Mouse (Mus musculus) lung, embryonic 16.5 days (tissue): Measurements from ENCODE around the gene Appl1. TPM values are rescaled to one million over a fixed set of nuclear protein-coding genes. Genes with fewer than 3 reads are reported as not detected.
A peak's percentile ranks its signal among the peaks of the same experiment; 100 is the strongest.

ENCODE experiments used
- ATAC-seq: fragments of 200-750 bp; cut with Nextera tagmentation; 2 replicates; pipeline ENCODE4 v1.8.0; 2017; ENCODE audit warnings: low read depth, mild to moderate bottlenecking, moderate library complexity
- H3K27ac ChIP-seq: fragments of 300-500 bp; sonication (generic); 2 replicates; pipeline ENCODE4 v1.5.1; 2014; ENCODE audit warnings: mild to moderate bottlenecking, control low read depth, low read length
- H3K27me3 ChIP-seq: fragments of 300-500 bp; sonication (generic); 2 replicates; pipeline ENCODE4 v1.6.1; 2014; ENCODE audit warnings: low read depth, low read length, mixed read lengths; ENCODE audit not compliant: control insufficient read depth, insufficient read depth
- H3K36me3 ChIP-seq: fragments of 300-500 bp; sonication (generic); 2 replicates; pipeline ENCODE4 v1.6.1; 2014; ENCODE audit warnings: low read length; ENCODE audit not compliant: control insufficient read depth, insufficient read depth
- H3K4me1 ChIP-seq: fragments of 300-500 bp; sonication (generic); replicated peaks from 2 replicates; pipeline ENCODE4 v1.6.1; 2014; ENCODE audit warnings: low read length, mixed read lengths; ENCODE audit not compliant: control insufficient read depth, insufficient read depth
- H3K4me2 ChIP-seq: fragments of 300-500 bp; sonication (generic); 2 replicates; pipeline ENCODE4 v1.6.1; 2014; ENCODE audit warnings: low read depth, low read length, control low read depth
- H3K4me3 ChIP-seq: fragments of 300-500 bp; sonication (generic); 2 replicates; pipeline ENCODE4 v1.5.1; 2014; ENCODE audit warnings: mild to moderate bottlenecking, low read length, control low read depth
- H3K9ac ChIP-seq: fragments of 300-500 bp; sonication (generic); 2 replicates; pipeline ENCODE4 v1.6.1; 2014; ENCODE audit warnings: low read length, control low read depth
- H3K9me3 ChIP-seq: fragments of 300-500 bp; sonication (generic); 2 replicates; pipeline ENCODE4 v1.6.1; 2016; ENCODE audit warnings: low read length; ENCODE audit not compliant: control insufficient read depth
- WGBS: fragments of 180-500 bp; shearing (Covaris S2); extraction: QIAGEN DNeasy Blood & Tissue Kit; methylation state at CpG from one replicate; pipeline ENCODE4 v1.1.7; 2014; 5-methylcytosine and 5-hydroxymethylcytosine counted together
- polyA plus RNA-seq: library from polyadenylated mRNA; unstranded; fragments of >200 nt; fragmentation: Nextera tagmentation; extraction: Ambion mirVana; gene quantifications from 2 replicates; pipeline ENCODE4 v1.2.1, GENCODE M21; 2015

Appl1 gene
- 28.4 and 33.2 TPM in 2 replicates for polyA plus RNA-seq

DNA sequence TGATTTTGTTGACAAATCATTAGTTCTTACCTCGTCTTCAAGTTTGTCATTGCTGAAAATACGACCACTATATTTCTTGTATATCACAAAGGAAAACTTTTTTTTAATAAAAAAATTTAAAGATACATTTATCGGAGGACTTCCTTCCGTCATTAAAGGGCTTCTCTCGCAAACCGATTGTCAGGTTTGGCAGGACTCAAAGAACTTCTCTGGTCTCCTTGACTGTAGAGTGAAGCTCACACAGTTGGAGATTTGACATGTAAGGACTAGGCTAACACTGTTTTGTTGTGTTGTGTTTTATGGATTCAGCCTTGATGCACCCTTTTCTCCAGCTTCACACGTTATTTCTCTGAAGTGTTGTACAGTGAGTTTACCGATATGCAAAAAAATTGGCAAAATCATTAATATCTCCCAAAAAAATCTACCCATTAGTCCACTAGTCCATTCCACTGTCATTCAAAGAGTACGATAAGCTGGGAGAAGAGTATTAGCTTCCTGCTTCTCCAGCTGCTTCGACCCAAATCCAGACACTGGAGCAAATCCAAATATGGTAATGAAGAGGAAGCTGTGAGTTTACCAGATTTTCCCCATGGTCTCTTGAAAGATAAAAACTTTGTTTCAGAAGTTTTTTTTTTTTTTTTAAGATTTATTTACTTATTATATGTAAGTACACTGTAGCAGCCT lies at the start of gene Appl1:
Appl1 (minus strand) TSS at position 127 of the 684 bp plus-strand sequence.
- peak within 1 kb of the TSS; percentile 93 for H3K9ac ChIP-seq
- peak within 1 kb of the TSS; percentile 84 for H3K27ac ChIP-seq
- WGBS = 32% methylated on average over 10 of the region's 10 CpGs
- no peaks in the 10 kb centered on the region for H3K36me3 ChIP-seq
- peak within 1 kb of the TSS; percentile 80 for H3K4me2 ChIP-seq
- peaks cover 5% of the 10 kb centered on the region; the same call in 1 of the 2 replicates for H3K4me1 ChIP-seq
- no peak for ATAC-seq
- H3K9me3 ChIP-seq = no peaks in the 10 kb centered on the region
- no peaks in the 10 kb centered on the region for H3K27me3 ChIP-seq
- peak within 1 kb of the TSS; percentile 95 for H3K4me3 ChIP-seq

DNA sequence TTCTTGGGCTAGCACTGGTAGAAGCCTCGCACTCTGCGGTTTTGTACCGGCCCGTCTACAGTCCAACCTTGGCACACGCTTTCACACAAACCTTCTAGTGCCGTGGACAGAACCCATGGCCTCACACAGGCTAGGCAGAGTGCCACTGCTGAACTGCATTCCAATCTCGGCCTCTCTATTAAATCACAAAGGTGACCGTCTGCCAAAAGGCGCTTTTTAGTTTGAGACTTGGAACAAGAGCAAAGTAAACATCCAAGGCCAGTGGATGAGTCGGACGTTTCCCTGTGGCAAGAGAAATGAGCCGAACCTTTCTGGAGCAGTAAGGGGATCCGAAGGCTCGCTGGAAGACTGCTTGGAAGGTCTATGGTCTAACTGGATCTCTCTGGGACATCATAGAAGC lies 48.8 kb upstream of the Appl1 start:
- Histone ChIP-seq H3K9ac (no peak overlapping the region), H3K4me3 (no peak overlapping the region), H3K36me3 (no peaks in the 10 kb centered on the region), H3K27me3 (peaks cover 9% of the 10 kb centered on the region), H3K9me3 (no peaks in the 10 kb centered on the region), H3K4me2 (no peak overlapping the region), H3K27ac (no peak overlapping the region), H3K4me1 (no peaks in the 10 kb centered on the region; the same call in 1 of the 2 replicates)
- WGBS = 45% methylated on average over 14 of the region's 14 CpGs
- 0 out of 2 replicates have a peak, but pooled peaks have one; percentile 34 for ATAC-seq

DNA sequence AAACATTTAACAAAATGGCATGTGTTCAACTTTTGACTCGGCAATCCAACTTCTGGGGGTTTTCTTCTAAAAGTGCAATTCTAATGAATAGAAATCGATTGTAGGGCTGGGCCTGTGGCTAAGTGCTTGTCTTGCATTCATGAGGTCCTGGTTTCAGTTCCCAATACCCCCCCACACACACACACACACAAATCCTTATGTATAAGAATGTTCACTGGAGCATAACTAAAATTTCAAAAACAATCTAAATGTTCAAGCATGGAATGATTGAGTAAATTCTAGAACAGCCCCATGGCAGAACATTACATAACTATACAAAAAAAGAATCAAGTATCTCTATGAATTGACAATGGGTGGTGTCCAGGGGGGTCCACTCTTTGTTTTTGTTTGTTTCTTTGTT lies 46.9 kb upstream of the Appl1 start:
- Histone ChIP-seq H3K4me3 (no peak overlapping the region), H3K9me3 (no peaks in the 10 kb centered on the region), H3K36me3 (no peaks in the 10 kb centered on the region), H3K4me1 (no peaks in the 10 kb centered on the region; the same call in 1 of the 2 replicates), H3K4me2 (no peak overlapping the region), H3K27ac (no peak overlapping the region), H3K9ac (no peak overlapping the region), H3K27me3 (peaks cover 9% of the 10 kb centered on the region)
- ATAC-seq = no peak
- WGBS = 86% methylated on average over 2 of the region's 2 CpGs

DNA sequence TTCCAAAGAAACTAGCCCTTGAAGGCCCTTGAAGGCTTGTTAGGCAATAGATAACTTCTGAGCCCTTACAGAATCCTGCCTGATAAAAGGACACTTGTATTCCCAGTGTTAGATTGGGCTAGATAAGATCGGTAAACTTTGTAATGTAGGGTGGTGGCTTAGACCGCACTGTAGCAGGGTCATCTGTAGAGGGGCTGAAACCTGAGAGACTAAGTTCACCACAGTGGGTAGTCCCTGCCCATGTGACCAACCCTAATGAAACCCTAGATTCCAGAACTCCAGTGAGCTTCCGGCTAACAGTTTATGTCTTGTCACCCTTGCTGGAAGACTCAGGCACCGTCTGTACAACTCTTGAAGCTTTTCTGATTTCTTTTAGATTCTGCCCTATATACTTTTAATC lies 42.6 kb upstream of the Appl1 start:
- WGBS = 31% methylated on average over 4 of the region's 4 CpGs
- ATAC-seq = peak; percentile 38; the same call in 1 of the 2 replicates

DNA sequence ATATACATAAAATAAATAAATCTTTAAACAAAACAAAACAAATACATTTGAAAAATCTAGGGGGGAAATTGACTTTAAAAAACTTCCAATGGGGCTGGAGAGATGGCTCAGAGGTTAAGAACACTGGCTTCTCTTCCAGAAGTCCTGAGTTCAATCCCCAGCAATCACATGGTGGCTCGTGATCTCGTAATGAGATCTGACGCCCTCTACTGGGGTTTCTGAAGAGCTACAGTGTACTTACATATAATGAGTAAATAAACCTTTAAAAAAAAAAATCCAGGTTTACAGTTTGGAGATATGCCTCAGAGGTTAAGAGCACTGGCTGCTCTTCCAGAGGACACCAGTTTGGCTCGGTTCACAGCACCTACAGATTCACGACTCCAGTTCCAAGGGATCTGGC lies 40.5 kb upstream of the Appl1 start:
- ATAC-seq = no peak
- H3K27me3 ChIP-seq = peaks cover 20% of the 10 kb centered on the region
- WGBS = 81% methylated on average over 5 of the region's 5 CpGs

More for the DNA sequence above, 42.6 kb upstream of the Appl1 start:
- H3K4me3 ChIP-seq = no peak overlapping the region
- H3K27ac ChIP-seq = no peak overlapping the region
- H3K9me3 ChIP-seq = no peaks in the 10 kb centered on the region
- H3K27me3 ChIP-seq = peaks cover 16% of the 10 kb centered on the region
- H3K9ac ChIP-seq = no peak overlapping the region
- H3K4me1 ChIP-seq = no peaks in the 10 kb centered on the region
- H3K4me2 ChIP-seq = no peak overlapping the region
- H3K36me3 ChIP-seq = no peaks in the 10 kb centered on the region

DNA sequence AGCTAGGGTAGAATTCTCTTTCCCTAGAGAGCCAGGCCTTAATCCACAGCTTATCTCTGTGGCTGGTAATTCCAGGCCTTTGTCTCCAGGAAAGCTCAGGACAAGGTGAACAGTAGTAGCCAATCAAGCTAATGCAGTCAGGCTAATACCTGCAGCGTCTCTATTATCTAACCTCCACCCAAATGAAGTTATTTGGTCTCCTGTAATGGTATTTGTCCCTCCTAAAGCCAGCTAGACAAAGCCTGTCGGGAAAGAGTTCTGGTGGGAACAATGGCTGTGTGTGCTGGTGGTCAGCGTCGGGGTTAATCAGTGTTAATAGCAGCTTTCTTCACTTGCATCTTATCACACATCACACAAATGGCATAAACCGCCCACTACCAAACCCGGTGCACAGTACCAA lies 34.9 kb upstream of the Appl1 start:
- no peak overlapping the region for H3K27ac ChIP-seq
- H3K4me3 ChIP-seq = no peak overlapping the region
- H3K36me3 ChIP-seq = no peaks in the 10 kb centered on the region
- H3K4me1 ChIP-seq = no peaks in the 10 kb centered on the region
- no peaks in the 10 kb centered on the region for H3K9me3 ChIP-seq
- no peak overlapping the region for H3K4me2 ChIP-seq
- 39% methylated on average over 6 of the region's 6 CpGs for WGBS
- H3K27me3 ChIP-seq = peaks cover 16% of the 10 kb centered on the region
- ATAC-seq = no peak
- no peak overlapping the region for H3K9ac ChIP-seq

More for the DNA sequence above, 40.5 kb upstream of the Appl1 start:
- Histone ChIP-seq H3K27ac (no peak overlapping the region), H3K4me3 (no peak overlapping the region), H3K9me3 (no peaks in the 10 kb centered on the region), H3K4me2 (no peak overlapping the region), H3K36me3 (no peaks in the 10 kb centered on the region), H3K9ac (no peak overlapping the region), H3K4me1 (no peaks in the 10 kb centered on the region)

DNA sequence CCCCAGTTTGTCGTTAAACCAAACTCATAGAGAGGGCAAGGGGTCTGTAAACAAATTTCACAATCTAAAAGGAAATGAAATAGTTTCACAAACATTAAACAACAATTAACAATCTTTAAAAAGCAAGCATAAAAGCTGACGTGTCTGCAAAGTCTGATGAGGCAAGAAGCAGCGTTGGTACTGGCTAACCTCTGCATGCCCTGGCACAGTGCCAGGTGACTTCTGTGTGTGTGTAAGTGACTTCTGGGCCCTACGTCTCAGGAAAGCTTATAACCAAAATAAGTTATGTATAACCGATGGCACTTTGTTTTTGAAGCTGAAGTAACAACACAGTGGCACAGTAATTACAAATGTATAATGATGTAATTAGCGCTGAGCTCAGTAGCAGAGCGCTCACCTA lies 33.9 kb upstream of the Appl1 start:
- no peak overlapping the region for H3K4me3 ChIP-seq
- H3K27ac ChIP-seq = no peak overlapping the region
- WGBS = 59% methylated on average over 7 of the region's 7 CpGs
- ATAC-seq = no peak
- no peak overlapping the region for H3K4me2 ChIP-seq
- no peaks in the 10 kb centered on the region for H3K9me3 ChIP-seq
- H3K36me3 ChIP-seq = no peaks in the 10 kb centered on the region
- no peaks in the 10 kb centered on the region for H3K4me1 ChIP-seq
- no peak overlapping the region for H3K9ac ChIP-seq
- H3K27me3 ChIP-seq = peaks cover 16% of the 10 kb centered on the region

DNA sequence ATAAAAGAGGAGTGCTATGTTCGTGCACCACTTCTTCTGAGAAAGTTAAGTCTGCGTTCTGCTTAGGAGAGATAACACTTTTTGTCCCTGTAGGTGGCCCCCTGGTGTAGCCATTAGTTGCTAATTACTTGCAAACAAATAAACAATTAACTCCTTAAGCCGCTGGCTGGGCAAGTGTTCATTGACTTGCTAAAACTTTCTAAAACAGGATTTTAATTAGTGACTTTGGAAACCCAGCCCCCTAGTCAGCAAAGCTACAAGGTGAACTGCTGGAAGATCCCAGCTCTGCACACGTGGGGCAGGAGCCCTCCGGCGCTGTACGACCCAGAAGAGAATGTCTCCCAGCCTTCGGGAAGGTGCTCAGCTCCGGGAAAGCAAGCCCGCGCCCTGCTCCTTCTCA lies 29.4 kb upstream of the Appl1 start:
- no peak overlapping the region for H3K4me3 ChIP-seq
- no peak overlapping the region for H3K9ac ChIP-seq
- H3K9me3 ChIP-seq = no peaks in the 10 kb centered on the region
- H3K36me3 ChIP-seq = no peaks in the 10 kb centered on the region
- H3K27me3 ChIP-seq = peaks cover 13% of the 10 kb centered on the region
- WGBS = 4% methylated on average over 11 of the region's 11 CpGs
- no peak overlapping the region for H3K27ac ChIP-seq
- no peaks in the 10 kb centered on the region for H3K4me1 ChIP-seq
- H3K4me2 ChIP-seq = no peak overlapping the region
- no peak for ATAC-seq

DNA sequence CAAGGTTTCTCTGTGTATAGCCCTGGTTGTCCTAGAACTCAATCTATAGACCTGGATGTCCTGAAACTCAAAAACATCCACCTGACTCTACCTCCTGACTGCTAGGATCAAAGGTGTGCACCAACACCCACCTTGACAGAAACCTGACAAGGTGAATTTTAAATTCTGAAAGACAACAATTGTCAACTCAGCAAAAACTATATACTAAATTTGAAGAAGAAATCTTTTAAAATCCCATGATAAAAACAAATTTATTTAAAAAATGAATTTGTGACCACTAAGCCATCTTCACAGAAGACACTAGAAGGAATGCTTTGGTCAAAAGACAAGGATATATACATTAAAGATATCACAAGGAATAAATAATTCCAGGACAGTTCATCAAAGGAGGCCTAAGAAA lies 25.2 kb upstream of the Appl1 start:
- H3K27ac ChIP-seq = no peak overlapping the region
- H3K4me1 ChIP-seq = no peaks in the 10 kb centered on the region
- no peak overlapping the region for H3K9ac ChIP-seq
- no peaks in the 10 kb centered on the region for H3K9me3 ChIP-seq
- no peaks in the 10 kb centered on the region for H3K36me3 ChIP-seq
- no peak overlapping the region for H3K4me2 ChIP-seq
- H3K4me3 ChIP-seq = no peak overlapping the region
- ATAC-seq = no peak
- H3K27me3 ChIP-seq = peaks cover 15% of the 10 kb centered on the region
